Mouse (Mus musculus): ENCODE measurements at regions not wholly inside any gene's neighbourhood (a gene's known extent, or its start where the extent isn't known, plus 50 kb on each side); places are given as distances from the start of the nearest gene placed in this dataset.

- Histone ChIP-seq H3K27me3 (ENCODE audit: control insufficient read depth, insufficient read depth, low read length) (no peaks in the 10 kb centered on the region), H3K9me3 (ENCODE audit: control insufficient read depth, low read depth, low read length) (no peaks in the 10 kb centered on the region), H3K27ac (ENCODE audit: low read length) (no peak overlapping the region), H3K9ac (replicated peaks; ENCODE audit: low read depth, low read length) (no peak overlapping the region), H3K4me2 (replicated peaks; ENCODE audit: low read depth, low read length) (no peak overlapping the region), H3K36me3 (ENCODE audit: control insufficient read depth, insufficient read depth, low read length) (no peaks in the 10 kb centered on the region), H3K4me3 (ENCODE audit: low read depth, low read length) (no peak overlapping the region), H3K4me1 (ENCODE audit: control insufficient read depth, insufficient read depth, low read length) (no peaks in the 10 kb centered on the region)
- no peak for ATAC-seq (ENCODE audit: insufficient number of reproducible peaks, insufficient read depth, low FRiP score, low read depth)
- WGBS: 23% methylated on average over 1 of the region's 1 CpGs
Observed at GRCm38 (mm10) chr15:68417142-68417541, 1916.4 kb upstream of the Lrrc6 start.

- 29% methylated on average over 3 of the region's 3 CpGs for WGBS
- Histone ChIP-seq H3K4me3 (ENCODE audit: low read depth, low read length) (no peak overlapping the region), H3K36me3 (ENCODE audit: control insufficient read depth, insufficient read depth, low read length) (no peaks in the 10 kb centered on the region), H3K27ac (ENCODE audit: low read length) (no peak overlapping the region), H3K4me1 (ENCODE audit: control insufficient read depth, insufficient read depth, low read length) (no peaks in the 10 kb centered on the region), H3K9me3 (ENCODE audit: control insufficient read depth, low read depth, low read length) (no peaks in the 10 kb centered on the region), H3K9ac (replicated peaks; ENCODE audit: low read depth, low read length) (no peak overlapping the region), H3K27me3 (ENCODE audit: control insufficient read depth, insufficient read depth, low read length) (no peaks in the 10 kb centered on the region), H3K4me2 (replicated peaks; ENCODE audit: low read depth, low read length) (no peak overlapping the region)
- no peak for ATAC-seq (ENCODE audit: insufficient number of reproducible peaks, insufficient read depth, low FRiP score, low read depth)
Observed at GRCm38 (mm10) chr15:68415401-68415925, 1914.8 kb upstream of the Lrrc6 start.

GRCm38 (mm10) chr15:68414047-68414446 lies 1913.3 kb upstream of the Lrrc6 start:
- Histone ChIP-seq H3K36me3 (ENCODE audit: control insufficient read depth, insufficient read depth, low read length) (no peaks in the 10 kb centered on the region), H3K9ac (replicated peaks; ENCODE audit: low read depth, low read length) (no peak overlapping the region), H3K27ac (ENCODE audit: low read length) (no peak overlapping the region), H3K4me2 (replicated peaks; ENCODE audit: low read depth, low read length) (no peak overlapping the region), H3K4me3 (ENCODE audit: low read depth, low read length) (no peak overlapping the region), H3K4me1 (ENCODE audit: control insufficient read depth, insufficient read depth, low read length) (no peaks in the 10 kb centered on the region), H3K27me3 (ENCODE audit: control insufficient read depth, insufficient read depth, low read length) (no peaks in the 10 kb centered on the region), H3K9me3 (ENCODE audit: control insufficient read depth, low read depth, low read length) (no peaks in the 10 kb centered on the region)
- 52% methylated on average over 4 of the region's 4 CpGs for WGBS
- ATAC-seq (ENCODE audit: insufficient number of reproducible peaks, insufficient read depth, low FRiP score, low read depth): no peak

GRCm38 (mm10) chr15:68412697-68413096 lies 1912.0 kb upstream of the Lrrc6 start:
- 78% methylated on average over 2 of the region's 2 CpGs for WGBS
- no peak for ATAC-seq (ENCODE audit: insufficient number of reproducible peaks, insufficient read depth, low FRiP score, low read depth)
- H3K9me3 ChIP-seq (ENCODE audit: control insufficient read depth, low read depth, low read length): no peaks in the 10 kb centered on the region
- H3K36me3 ChIP-seq (ENCODE audit: control insufficient read depth, insufficient read depth, low read length): no peaks in the 10 kb centered on the region
- no peak overlapping the region for H3K9ac ChIP-seq (replicated peaks; ENCODE audit: low read depth, low read length)
- no peaks in the 10 kb centered on the region for H3K27me3 ChIP-seq (ENCODE audit: control insufficient read depth, insufficient read depth, low read length)
- H3K4me1 ChIP-seq (ENCODE audit: control insufficient read depth, insufficient read depth, low read length): no peaks in the 10 kb centered on the region
- H3K4me2 ChIP-seq (replicated peaks; ENCODE audit: low read depth, low read length): no peak overlapping the region
- no peak overlapping the region for H3K27ac ChIP-seq (ENCODE audit: low read length)
- no peak overlapping the region for H3K4me3 ChIP-seq (ENCODE audit: low read depth, low read length)

GRCm38 (mm10) chr15:68412156-68412555 lies 1911.4 kb upstream of the Lrrc6 start:
- no peaks in the 10 kb centered on the region for H3K27me3 ChIP-seq (ENCODE audit: control insufficient read depth, insufficient read depth, low read length)
- no peak overlapping the region for H3K9ac ChIP-seq (replicated peaks; ENCODE audit: low read depth, low read length)
- 85% methylated on average over 3 of the region's 3 CpGs for WGBS
- no peak overlapping the region for H3K27ac ChIP-seq (ENCODE audit: low read length)
- H3K9me3 ChIP-seq (ENCODE audit: control insufficient read depth, low read depth, low read length): no peaks in the 10 kb centered on the region
- H3K36me3 ChIP-seq (ENCODE audit: control insufficient read depth, insufficient read depth, low read length): no peaks in the 10 kb centered on the region
- no peak for ATAC-seq (ENCODE audit: insufficient number of reproducible peaks, insufficient read depth, low FRiP score, low read depth)
- H3K4me2 ChIP-seq (replicated peaks; ENCODE audit: low read depth, low read length): no peak overlapping the region
- no peaks in the 10 kb centered on the region for H3K4me1 ChIP-seq (ENCODE audit: control insufficient read depth, insufficient read depth, low read length)
- no peak overlapping the region for H3K4me3 ChIP-seq (ENCODE audit: low read depth, low read length)

- Histone ChIP-seq H3K4me1 (ENCODE audit: control insufficient read depth, insufficient read depth, low read length) (no peaks in the 10 kb centered on the region), H3K9me3 (ENCODE audit: control insufficient read depth, low read depth, low read length) (no peaks in the 10 kb centered on the region), H3K4me2 (replicated peaks; ENCODE audit: low read depth, low read length) (no peak overlapping the region), H3K9ac (replicated peaks; ENCODE audit: low read depth, low read length) (no peak overlapping the region), H3K27me3 (ENCODE audit: control insufficient read depth, insufficient read depth, low read length) (no peaks in the 10 kb centered on the region), H3K36me3 (ENCODE audit: control insufficient read depth, insufficient read depth, low read length) (no peaks in the 10 kb centered on the region), H3K4me3 (ENCODE audit: low read depth, low read length) (no peak overlapping the region), H3K27ac (ENCODE audit: low read length) (no peak overlapping the region)
- WGBS: 93% methylated on average over 3 of the region's 3 CpGs
- no peak for ATAC-seq (ENCODE audit: insufficient number of reproducible peaks, insufficient read depth, low FRiP score, low read depth)
Observed at GRCm38 (mm10) chr15:68403554-68404070, 1902.9 kb upstream of the Lrrc6 start.

- H3K27me3 ChIP-seq (ENCODE audit: control insufficient read depth, insufficient read depth, low read length): no peaks in the 10 kb centered on the region
- no peak overlapping the region for H3K4me2 ChIP-seq (replicated peaks; ENCODE audit: low read depth, low read length)
- no peak overlapping the region for H3K9ac ChIP-seq (replicated peaks; ENCODE audit: low read depth, low read length)
- no peaks in the 10 kb centered on the region for H3K9me3 ChIP-seq (ENCODE audit: control insufficient read depth, low read depth, low read length)
- 78% methylated on average over 1 of the region's 1 CpGs for WGBS
- H3K27ac ChIP-seq (ENCODE audit: low read length): no peak overlapping the region
- no peak overlapping the region for H3K4me3 ChIP-seq (ENCODE audit: low read depth, low read length)
- no peak for ATAC-seq (ENCODE audit: insufficient number of reproducible peaks, insufficient read depth, low FRiP score, low read depth)
- H3K4me1 ChIP-seq (ENCODE audit: control insufficient read depth, insufficient read depth, low read length): no peaks in the 10 kb centered on the region
- H3K36me3 ChIP-seq (ENCODE audit: control insufficient read depth, insufficient read depth, low read length): no peaks in the 10 kb centered on the region
Observed at GRCm38 (mm10) chr15:68401726-68402125, 1901.0 kb upstream of the Lrrc6 start.

GRCm38 (mm10) chr15:68401006-68401405 lies 1900.3 kb upstream of the Lrrc6 start:
- ATAC-seq (ENCODE audit: insufficient number of reproducible peaks, insufficient read depth, low FRiP score, low read depth): no peak
- Histone ChIP-seq H3K27me3 (ENCODE audit: control insufficient read depth, insufficient read depth, low read length) (no peaks in the 10 kb centered on the region), H3K4me2 (replicated peaks; ENCODE audit: low read depth, low read length) (no peak overlapping the region), H3K4me1 (ENCODE audit: control insufficient read depth, insufficient read depth, low read length) (no peaks in the 10 kb centered on the region), H3K9me3 (ENCODE audit: control insufficient read depth, low read depth, low read length) (no peaks in the 10 kb centered on the region), H3K27ac (ENCODE audit: low read length) (no peak overlapping the region), H3K9ac (replicated peaks; ENCODE audit: low read depth, low read length) (no peak overlapping the region), H3K4me3 (ENCODE audit: low read depth, low read length) (no peak overlapping the region), H3K36me3 (ENCODE audit: control insufficient read depth, insufficient read depth, low read length) (no peaks in the 10 kb centered on the region)
- 80% methylated on average over 4 of the region's 4 CpGs for WGBS

- Histone ChIP-seq H3K4me1 (ENCODE audit: control insufficient read depth, insufficient read depth, low read length) (no peaks in the 10 kb centered on the region), H3K9me3 (ENCODE audit: control insufficient read depth, low read depth, low read length) (no peaks in the 10 kb centered on the region), H3K36me3 (ENCODE audit: control insufficient read depth, insufficient read depth, low read length) (no peaks in the 10 kb centered on the region), H3K27ac (ENCODE audit: low read length) (no peak overlapping the region), H3K27me3 (ENCODE audit: control insufficient read depth, insufficient read depth, low read length) (no peaks in the 10 kb centered on the region), H3K4me2 (replicated peaks; ENCODE audit: low read depth, low read length) (no peak overlapping the region), H3K4me3 (ENCODE audit: low read depth, low read length) (no peak overlapping the region), H3K9ac (replicated peaks; ENCODE audit: low read depth, low read length) (no peak overlapping the region)
- no peak for ATAC-seq (ENCODE audit: insufficient number of reproducible peaks, insufficient read depth, low FRiP score, low read depth)
- WGBS: 96% methylated on average over 6 of the region's 6 CpGs
Observed at GRCm38 (mm10) chr15:68396566-68396965, 1895.9 kb upstream of the Lrrc6 start.

All from stomach, embryonic 14.5 days (tissue).